Mouse (Mus musculus) megakaryocyte, embryonic 14.5 days (primary cell): ENCODE measurements around the gene Retreg1. TPM values are rescaled to one million over a fixed set of nuclear protein-coding genes. Genes with fewer than 3 reads are reported as not detected.

Experiments used
- H3K27me3 ChIP-seq: replicated peaks from 2 replicates; pipeline ENCODE3; 2012; ENCODE audit warnings: inconsistent platforms
- H3K36me3 ChIP-seq: replicated peaks from 2 replicates; pipeline ENCODE3; 2012; ENCODE audit warnings: low read length, inconsistent platforms, mixed read lengths
- H3K4me1 ChIP-seq: 2 replicates; pipeline ENCODE4 v1.6.1; 2012; ENCODE audit warnings: inconsistent platforms
- H3K4me3 ChIP-seq: replicated peaks from 2 replicates; pipeline ENCODE3; 2012; ENCODE audit warnings: moderate library complexity, mild to moderate bottlenecking, inconsistent platforms
- H3K9me3 ChIP-seq: 2 replicates; pipeline ENCODE4 v1.6.1; 2012; ENCODE audit warnings: inconsistent platforms
- FLI1 ChIP-seq: IDR thresholded peaks from 2 replicates; pipeline ENCODE4 v1.6.1; 2012; ENCODE audit warnings: low read length, inconsistent platforms, mixed read lengths
- GATA1 ChIP-seq: IDR thresholded peaks from 3 replicates; pipeline ENCODE4 v1.6.1; 2012; ENCODE audit warnings: mixed read lengths, low read length, inconsistent platforms, borderline replicate concordance
- polyA plus RNA-seq: library from polyadenylated mRNA; stranded (reverse); fragments of >175 nt; gene quantifications from 2 replicates; pipeline ENCODE4 v1.2.3, GENCODE M21; 2012; ENCODE audit warnings: low replicate concordance; ENCODE audit not compliant: insufficient read depth

The Retreg1 gene
- polyA plus RNA-seq, 1 experiment, result 1.4 TPM

DNA sequence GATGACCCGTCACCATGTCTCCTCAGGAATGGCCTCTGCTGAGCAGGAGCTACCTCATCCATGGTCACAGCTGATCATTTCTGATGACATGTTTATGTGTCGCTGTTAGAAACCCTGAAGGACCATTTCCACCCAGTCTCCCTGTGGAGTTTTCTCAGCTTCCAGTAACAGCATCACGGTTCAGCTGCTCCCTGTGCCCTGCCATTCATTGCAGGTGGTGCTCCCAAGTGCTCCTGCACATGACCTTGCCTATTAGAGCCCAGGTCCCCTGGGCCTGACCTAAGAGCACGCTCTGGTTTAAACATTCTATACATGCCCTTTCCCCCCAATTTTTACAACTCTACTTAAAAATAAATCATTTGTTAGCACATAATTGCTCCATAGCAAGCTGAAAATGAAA lies 169.9 kb downstream of the Retreg1 start:
- TF ChIP-seq FLI1, result no peak
- TF ChIP-seq GATA1, result no peak
- Histone ChIP-seq H3K27me3 (peaks cover 2% of the 10 kb centered on the region), H3K36me3 (no peaks in the 10 kb centered on the region), H3K4me1 (no peaks in the 10 kb centered on the region), H3K4me3 (no peak overlapping the region), H3K9me3 (no peaks in the 10 kb centered on the region)

DNA sequence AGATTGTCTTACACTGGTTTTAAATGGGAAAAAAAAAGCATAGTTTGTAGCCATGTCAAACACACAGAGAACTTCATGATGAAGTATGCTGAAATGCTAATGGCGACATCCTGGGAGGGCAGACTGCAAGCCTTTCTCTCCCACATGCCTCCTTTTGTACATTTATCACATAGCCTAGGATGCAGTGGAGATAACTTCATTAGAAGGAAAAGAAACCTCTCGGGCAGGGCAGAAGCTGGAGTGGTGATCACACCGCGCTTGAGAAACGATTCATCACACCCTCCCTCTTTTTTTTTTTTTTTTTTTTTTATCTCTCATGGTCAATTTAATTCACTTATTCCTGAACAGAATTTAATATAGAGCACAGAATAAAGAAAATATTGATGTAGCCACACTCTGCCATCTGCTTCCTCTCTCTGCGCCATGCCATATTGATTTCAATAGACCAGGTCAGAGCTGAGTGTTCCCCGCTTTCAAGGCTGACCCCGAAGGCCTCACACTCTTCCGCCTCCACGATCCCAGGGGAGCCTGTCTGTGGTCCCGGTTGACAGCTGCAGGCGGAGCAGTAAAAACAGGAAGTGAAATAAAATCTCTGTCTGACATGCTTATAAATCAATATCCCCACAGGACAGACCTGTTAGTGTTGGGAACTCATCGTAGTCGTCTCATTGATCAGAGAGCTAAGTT lies 173.1 kb downstream of the Retreg1 start:
- H3K36me3 ChIP-seq, result no peaks in the 10 kb centered on the region
- H3K27me3 ChIP-seq, result peaks cover 2% of the 10 kb centered on the region
- H3K4me1 ChIP-seq, result no peaks in the 10 kb centered on the region
- H3K9me3 ChIP-seq, result no peaks in the 10 kb centered on the region
- TF ChIP-seq GATA1, result no peak
- no peak for TF ChIP-seq FLI1
- H3K4me3 ChIP-seq, result no peak overlapping the region

DNA sequence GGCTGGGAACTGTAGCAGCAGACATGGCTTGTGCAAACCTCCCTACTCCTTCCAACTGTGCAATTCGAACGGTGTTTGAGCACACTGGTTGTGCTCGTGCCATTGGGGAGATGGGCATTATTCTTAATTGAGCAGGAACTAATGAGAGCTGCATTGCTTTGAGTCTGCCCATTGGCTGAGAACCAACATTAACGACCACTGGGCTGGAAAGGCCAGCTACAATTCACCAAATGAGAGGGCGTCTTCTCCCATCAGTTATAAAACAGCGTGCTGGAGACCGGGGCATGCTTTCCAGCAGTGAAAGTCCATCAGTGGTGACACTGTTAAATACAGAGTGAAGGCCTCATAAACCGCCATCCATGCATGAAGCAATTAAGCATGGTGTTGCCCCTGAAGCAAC lies 178.7 kb downstream of the Retreg1 start:
- Histone ChIP-seq H3K27me3 (no peaks in the 10 kb centered on the region), H3K4me1 (no peaks in the 10 kb centered on the region), H3K9me3 (no peaks in the 10 kb centered on the region), H3K4me3 (no peak overlapping the region), H3K36me3 (no peaks in the 10 kb centered on the region)
- TF ChIP-seq FLI1, result no peak
- no peak for TF ChIP-seq GATA1

DNA sequence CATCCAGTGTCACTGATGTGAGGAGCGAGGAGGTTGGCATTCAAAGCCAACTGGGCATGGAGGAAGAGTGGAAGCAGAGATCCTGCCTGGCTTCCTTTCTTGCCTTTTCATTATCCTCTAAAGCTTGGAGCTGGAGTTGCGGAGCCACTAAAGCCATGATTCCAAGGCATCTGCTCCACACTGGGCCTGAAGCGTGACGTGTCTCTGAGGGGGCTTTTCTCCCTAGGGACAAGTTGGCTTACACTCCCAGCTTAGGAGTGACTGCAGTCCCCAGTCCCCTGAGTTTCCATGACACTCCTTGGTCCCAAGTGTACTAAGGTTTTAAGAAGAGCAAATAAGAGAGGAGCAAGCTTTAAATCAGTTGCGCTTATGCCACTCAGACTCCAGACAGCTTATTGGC lies 179.7 kb downstream of the Retreg1 start:
- no peaks in the 10 kb centered on the region for H3K36me3 ChIP-seq
- TF ChIP-seq GATA1 (no peak), FLI1 (no peak)
- no peaks in the 10 kb centered on the region for H3K9me3 ChIP-seq
- H3K27me3 ChIP-seq, result no peaks in the 10 kb centered on the region
- H3K4me3 ChIP-seq, result no peak overlapping the region
- no peaks in the 10 kb centered on the region for H3K4me1 ChIP-seq

Other genes with a start within 250 kb of the Retreg1 start
- 8.2 and 21.7 TPM in 2 replicates for gene Myo10, start 220.7 kb upstream of the Retreg1 start, polyA plus RNA-seq
- gene Zfp622, start 141.2 kb downstream of the Retreg1 start, polyA plus RNA-seq, result 30.6 and 36.8 TPM in 2 replicates